Mouse (Mus musculus): ENCODE data around the gene Olfr1499.
"Not testable (repeated sequence)": the region's sequence is repeated elsewhere in the genome, so short reads cannot be mapped to it uniquely, and the experiment has no call there.

Olfr1499 gene

GRCm38 (mm10) chr19:13819347-13819746, at the start of gene Olfr1499:
Olfr1499 (minus strand) TSS chr19:13819447.
- in situ Hi-C loops (cut with MboI, MseI): no loop called here

- in situ Hi-C loops (cut with MboI, MseI): no loop called here
Observed at GRCm38 (mm10) chr19:13861495-13861894, 42.2 kb upstream of the Olfr1499 start, which contains the start of gene Olfr1502. Olfr1502 (plus strand) TSS chr19:13861795.

- in situ Hi-C loops (cut with MboI, MseI): not testable (repeated sequence)
Observed at GRCm38 (mm10) chr19:13850592-13850991, 31.3 kb upstream of the Olfr1499 start, which contains the start of gene Olfr1501. Olfr1501 (minus strand) TSS chr19:13850692.

- in situ Hi-C loops (cut with MboI, MseI): no loop called here
Observed at GRCm38 (mm10) chr19:13830388-13830787, 11.1 kb upstream of the Olfr1499 start, which contains the start of gene Olfr1500. Olfr1500 (minus strand) TSS chr19:13830488.

GRCm38 (mm10) chr19:13828447-13828846, 9.2 kb upstream of the Olfr1499 start:
- in situ Hi-C loops (cut with MboI, MseI): no loop called here

GRCm38 (mm10) chr19:13820847-13821246, 1.6 kb upstream of the Olfr1499 start:
- in situ Hi-C loops (cut with MboI, MseI): no loop called here

GRCm38 (mm10) chr19:13818827-13819226, 420 bp downstream of the Olfr1499 start:
- in situ Hi-C loops (cut with MboI, MseI): no loop called here

- in situ Hi-C loops (cut with MboI, MseI): no loop called here
Observed at GRCm38 (mm10) chr19:13812823-13813222, 6.4 kb downstream of the Olfr1499 start.

GRCm38 (mm10) chr19:13805486-13805885, 13.8 kb downstream of the Olfr1499 start:
- in situ Hi-C loops (cut with MboI, MseI): not testable (repeated sequence)

- in situ Hi-C loops (cut with MboI, MseI): no loop called here
Observed at GRCm38 (mm10) chr19:13798102-13798501, 21.1 kb downstream of the Olfr1499 start, which contains the start of gene Olfr1497. Olfr1497 (minus strand) TSS chr19:13798202.

- in situ Hi-C loops (cut with MboI, MseI): no loop called here
Observed at GRCm38 (mm10) chr19:13777578-13777977, 41.7 kb downstream of the Olfr1499 start, which contains the start of gene Olfr1496. Olfr1496 (plus strand) TSS chr19:13777878.

- in situ Hi-C loops (cut with MboI, MseI): no loop called here
Observed at GRCm38 (mm10) chr19:13768565-13769276, 50.5 kb downstream of the Olfr1499 start.

- in situ Hi-C loops (cut with MboI, MseI): loop anchor here (5.0 kb wide), 1 partner anchor 82 kb away; no protein-coding TSS in a partner anchor
Observed at GRCm38 (mm10) chr19:13764306-13764705, 54.9 kb downstream of the Olfr1499 start, which contains the start of gene Olfr1495. Olfr1495 (plus strand) TSS chr19:13764606.

Data from T-helper 2 cell (primary cell).